Mouse (Mus musculus): ENCODE results near the gene Tnfrsf23. TPM values are rescaled to one million over a fixed set of nuclear protein-coding genes. Genes with fewer than 3 reads are reported as not detected.
"Not testable (repeated sequence)": the region's sequence is repeated elsewhere in the genome, so short reads cannot be mapped to it uniquely, and the experiment has no call there.

The Tnfrsf23 gene
- polyA plus RNA-seq, 1 experiment from 2014 or later: not detected

GRCm38 (mm10) chr7:143691181-143691580 is 5.5 kb upstream of the Tnfrsf23 start:
- no peaks in the 10 kb centered on the region for H3K9me3 ChIP-seq (ENCODE audit: control insufficient read depth, low read length)
- H3K27me3 ChIP-seq (ENCODE audit: control insufficient read depth, insufficient read depth, low read length): no peaks in the 10 kb centered on the region
- H3K4me1 ChIP-seq (replicated peaks; ENCODE audit: control insufficient read depth, insufficient read depth, low read length): no peaks in the 10 kb centered on the region
- H3K27ac ChIP-seq (ENCODE audit: low read depth, low read length): no peak overlapping the region
- H3K36me3 ChIP-seq (ENCODE audit: control insufficient read depth, insufficient read depth, low read length): no peaks in the 10 kb centered on the region
- WGBS: 90% methylated on average over 5 of the region's 5 CpGs
- no peak overlapping the region for H3K4me2 ChIP-seq (ENCODE audit: low read depth, low read length, severe bottlenecking)
- DNase-seq (ENCODE audit: low spot score) (no peak), ATAC-seq (replicated peaks; ENCODE audit: low FRiP score) (no peak)
- no peak overlapping the region for H3K9ac ChIP-seq (ENCODE audit: low read length)
- no peak overlapping the region for H3K4me3 ChIP-seq (ENCODE audit: low read depth, low read length)

- no peaks in the 10 kb centered on the region for H3K36me3 ChIP-seq (ENCODE audit: control insufficient read depth, insufficient read depth, low read length)
Observed at GRCm38 (mm10) chr7:143689946-143690345, 4.3 kb upstream of the Tnfrsf23 start.

GRCm38 (mm10) chr7:143689481-143689880 is 3.8 kb upstream of the Tnfrsf23 start:
- no peaks in the 10 kb centered on the region for H3K36me3 ChIP-seq (ENCODE audit: control insufficient read depth, insufficient read depth, low read length)
- H3K4me1 ChIP-seq (replicated peaks; ENCODE audit: control insufficient read depth, insufficient read depth, low read length): 0 out of 2 replicates have a peak, but pooled peaks cover 2% of the 10 kb centered on the region
- 80% methylated on average over 7 of the region's 7 CpGs for WGBS

More at GRCm38 (mm10) chr7:143689946-143690345, 4.3 kb upstream of the Tnfrsf23 start:
- Histone ChIP-seq H3K4me1 (replicated peaks; ENCODE audit: control insufficient read depth, insufficient read depth, low read length) (0 out of 2 replicates have a peak, but pooled peaks cover 2% of the 10 kb centered on the region), H3K9me3 (ENCODE audit: control insufficient read depth, low read length) (no peaks in the 10 kb centered on the region), H3K27me3 (ENCODE audit: control insufficient read depth, insufficient read depth, low read length) (no peaks in the 10 kb centered on the region), H3K4me2 (ENCODE audit: low read depth, low read length, severe bottlenecking) (no peak overlapping the region), H3K27ac (ENCODE audit: low read depth, low read length) (no peak overlapping the region), H3K4me3 (ENCODE audit: low read depth, low read length) (no peak overlapping the region), H3K9ac (ENCODE audit: low read length) (no peak overlapping the region)
- 87% methylated on average over 4 of the region's 4 CpGs for WGBS
- ATAC-seq (replicated peaks; ENCODE audit: low FRiP score): no peak
- DNase-seq (ENCODE audit: low spot score): no peak

GRCm38 (mm10) chr7:143686676-143687075 is 1.0 kb upstream of the Tnfrsf23 start:
- not testable (repeated sequence) for H3K27ac ChIP-seq (ENCODE audit: low read depth, low read length); H3K4me2 ChIP-seq (ENCODE audit: low read depth, low read length, severe bottlenecking); ATAC-seq (replicated peaks; ENCODE audit: low FRiP score); H3K36me3 ChIP-seq (ENCODE audit: control insufficient read depth, insufficient read depth, low read length); H3K9ac ChIP-seq (ENCODE audit: low read length); H3K27me3 ChIP-seq (ENCODE audit: control insufficient read depth, insufficient read depth, low read length); DNase-seq (ENCODE audit: low spot score); H3K9me3 ChIP-seq (ENCODE audit: control insufficient read depth, low read length); H3K4me1 ChIP-seq (replicated peaks; ENCODE audit: control insufficient read depth, insufficient read depth, low read length); H3K4me3 ChIP-seq (ENCODE audit: low read depth, low read length)
- 83% methylated on average over 3 of the region's 3 CpGs for WGBS

More at GRCm38 (mm10) chr7:143689481-143689880, 3.8 kb upstream of the Tnfrsf23 start:
- DNase-seq (ENCODE audit: low spot score): no peak
- Histone ChIP-seq H3K9me3 (ENCODE audit: control insufficient read depth, low read length) (no peaks in the 10 kb centered on the region), H3K27ac (ENCODE audit: low read depth, low read length) (no peak overlapping the region), H3K4me3 (ENCODE audit: low read depth, low read length) (no peak overlapping the region), H3K4me2 (ENCODE audit: low read depth, low read length, severe bottlenecking) (no peak overlapping the region), H3K9ac (ENCODE audit: low read length) (no peak overlapping the region), H3K27me3 (ENCODE audit: control insufficient read depth, insufficient read depth, low read length) (no peaks in the 10 kb centered on the region)
- no peak for ATAC-seq (replicated peaks; ENCODE audit: low FRiP score)

- WGBS: 63% methylated on average over 4 of the region's 4 CpGs
Observed at GRCm38 (mm10) chr7:143686191-143686590, 519 bp upstream of the Tnfrsf23 start.

GRCm38 (mm10) chr7:143684569-143684968 is 1.1 kb downstream of the Tnfrsf23 start:
- WGBS: 79% methylated on average over 1 of the region's 2 CpGs
- not testable (repeated sequence) for H3K36me3 ChIP-seq (ENCODE audit: control insufficient read depth, insufficient read depth, low read length); H3K4me3 ChIP-seq (ENCODE audit: low read depth, low read length); H3K4me1 ChIP-seq (replicated peaks; ENCODE audit: control insufficient read depth, insufficient read depth, low read length); H3K27ac ChIP-seq (ENCODE audit: low read depth, low read length); ATAC-seq (replicated peaks; ENCODE audit: low FRiP score); H3K27me3 ChIP-seq (ENCODE audit: control insufficient read depth, insufficient read depth, low read length); H3K9me3 ChIP-seq (ENCODE audit: control insufficient read depth, low read length); DNase-seq (ENCODE audit: low spot score); H3K9ac ChIP-seq (ENCODE audit: low read length); H3K4me2 ChIP-seq (ENCODE audit: low read depth, low read length, severe bottlenecking)

More at GRCm38 (mm10) chr7:143686191-143686590, 519 bp upstream of the Tnfrsf23 start:
- not testable (repeated sequence) for DNase-seq (ENCODE audit: low spot score); H3K27me3 ChIP-seq (ENCODE audit: control insufficient read depth, insufficient read depth, low read length); H3K4me1 ChIP-seq (replicated peaks; ENCODE audit: control insufficient read depth, insufficient read depth, low read length); H3K36me3 ChIP-seq (ENCODE audit: control insufficient read depth, insufficient read depth, low read length); H3K4me2 ChIP-seq (ENCODE audit: low read depth, low read length, severe bottlenecking); H3K9me3 ChIP-seq (ENCODE audit: control insufficient read depth, low read length); H3K27ac ChIP-seq (ENCODE audit: low read depth, low read length); H3K9ac ChIP-seq (ENCODE audit: low read length); ATAC-seq (replicated peaks; ENCODE audit: low FRiP score); H3K4me3 ChIP-seq (ENCODE audit: low read depth, low read length)

- Histone ChIP-seq H3K9ac (ENCODE audit: low read length) (no peak overlapping the region), H3K36me3 (ENCODE audit: control insufficient read depth, insufficient read depth, low read length) (no peaks in the 10 kb centered on the region), H3K27ac (ENCODE audit: low read depth, low read length) (no peak overlapping the region), H3K4me3 (ENCODE audit: low read depth, low read length) (no peak overlapping the region), H3K27me3 (ENCODE audit: control insufficient read depth, insufficient read depth, low read length) (no peaks in the 10 kb centered on the region), H3K4me2 (ENCODE audit: low read depth, low read length, severe bottlenecking) (no peak overlapping the region), H3K9me3 (ENCODE audit: control insufficient read depth, low read length) (no peaks in the 10 kb centered on the region), H3K4me1 (replicated peaks; ENCODE audit: control insufficient read depth, insufficient read depth, low read length) (0 out of 2 replicates have a peak, but pooled peaks cover 2% of the 10 kb centered on the region)
- DNase-seq (ENCODE audit: low spot score) (no peak), ATAC-seq (replicated peaks; ENCODE audit: low FRiP score) (no peak)
- 83% methylated on average over 1 of the region's 1 CpGs for WGBS
Observed at GRCm38 (mm10) chr7:143681566-143681965, 4.1 kb downstream of the Tnfrsf23 start.

- H3K9ac ChIP-seq (ENCODE audit: low read length); H3K27me3 ChIP-seq (ENCODE audit: control insufficient read depth, insufficient read depth, low read length); H3K9me3 ChIP-seq (ENCODE audit: control insufficient read depth, low read length); H3K27ac ChIP-seq (ENCODE audit: low read depth, low read length); H3K4me2 ChIP-seq (ENCODE audit: low read depth, low read length, severe bottlenecking); ATAC-seq (replicated peaks; ENCODE audit: low FRiP score); H3K4me1 ChIP-seq (replicated peaks; ENCODE audit: control insufficient read depth, insufficient read depth, low read length); H3K36me3 ChIP-seq (ENCODE audit: control insufficient read depth, insufficient read depth, low read length); H3K4me3 ChIP-seq (ENCODE audit: low read depth, low read length); DNase-seq (ENCODE audit: low spot score): not testable (repeated sequence)
- WGBS: 63% methylated on average over 2 of the region's 2 CpGs
Observed at GRCm38 (mm10) chr7:143680836-143681235, 4.8 kb downstream of the Tnfrsf23 start.

- H3K36me3 ChIP-seq (ENCODE audit: control insufficient read depth, insufficient read depth, low read length); H3K27me3 ChIP-seq (ENCODE audit: control insufficient read depth, insufficient read depth, low read length); H3K4me3 ChIP-seq (ENCODE audit: low read depth, low read length); ATAC-seq (replicated peaks; ENCODE audit: low FRiP score); H3K9me3 ChIP-seq (ENCODE audit: control insufficient read depth, low read length); H3K4me1 ChIP-seq (replicated peaks; ENCODE audit: control insufficient read depth, insufficient read depth, low read length); DNase-seq (ENCODE audit: low spot score); H3K9ac ChIP-seq (ENCODE audit: low read length); H3K27ac ChIP-seq (ENCODE audit: low read depth, low read length); H3K4me2 ChIP-seq (ENCODE audit: low read depth, low read length, severe bottlenecking): not testable (repeated sequence)
- 80% methylated on average over 2 of the region's 2 CpGs for WGBS
Observed at GRCm38 (mm10) chr7:143679650-143680049, 6.0 kb downstream of the Tnfrsf23 start.
